Mouse (Mus musculus) bone marrow, adult 2 months (tissue): ENCODE measurements around the gene Nit2.

Source experiments
- CTCF ChIP-seq: fragments of 200-500 bp; IDR thresholded peaks from 2 replicates; pipeline ENCODE4 v1.5.1; 2011; ENCODE audit warnings: low read length, control low read depth; ENCODE audit not compliant: control insufficient read depth, insufficient read depth
- POLR2A ChIP-seq: fragments of 200-500 bp; IDR thresholded peaks from 2 replicates; pipeline ENCODE4 v1.6.1; 2011; ENCODE audit warnings: low read depth, mild to moderate bottlenecking, control low read depth, low read length, borderline replicate concordance; ENCODE audit not compliant: control insufficient read depth

GRCm38 (mm10) chr16:57163694-57164093, 3.4 kb downstream of the Nit2 start:
- TF ChIP-seq CTCF (no peak), POLR2A (no peak)
